Mouse (Mus musculus) heart, postnatal 0 days (tissue): ENCODE measurements at regions not wholly inside any gene's neighbourhood (a gene's known extent, or its start where the extent isn't known, plus 50 kb on each side); places are given as distances from the start of the nearest gene placed in this dataset.

ENCODE experiments used
- ATAC-seq: fragments of 200-750 bp; cut with Nextera tagmentation; 2 replicates; pipeline ENCODE4 v1.8.0; 2017; ENCODE audit warnings: low read depth, moderate number of reproducible peaks, moderate library complexity; ENCODE audit not compliant: insufficient read depth
- DNase-seq: peaks from one replicate; pipeline ENCODE4 v3.0.0-alpha.2; 2016; ENCODE audit warnings: low spot score
- H3K27ac ChIP-seq: fragments of 300-500 bp; sonication (generic); 2 replicates; pipeline ENCODE4 v1.5.1; 2014; ENCODE audit warnings: low read depth, mild to moderate bottlenecking
- H3K27me3 ChIP-seq: fragments of 300-500 bp; sonication (generic); 2 replicates; pipeline ENCODE4 v1.6.1; 2014; ENCODE audit warnings: low read length, mixed read lengths; ENCODE audit not compliant: control insufficient read depth, insufficient read depth
- H3K36me3 ChIP-seq: fragments of 300-500 bp; sonication (generic); replicated peaks from 2 replicates; pipeline ENCODE4 v1.6.1; 2014; ENCODE audit warnings: low read length, mixed read lengths; ENCODE audit not compliant: control insufficient read depth, insufficient read depth
- H3K4me1 ChIP-seq: fragments of 300-500 bp; sonication (generic); 2 replicates; pipeline ENCODE4 v1.6.1; 2014; ENCODE audit warnings: antibody characterized with exemption; ENCODE audit not compliant: control insufficient read depth, insufficient read depth
- H3K4me2 ChIP-seq: fragments of 300-500 bp; sonication (generic); 2 replicates; pipeline ENCODE4 v1.6.1; 2014; ENCODE audit warnings: low read depth, mild to moderate bottlenecking, low read length, moderate library complexity
- H3K4me3 ChIP-seq: fragments of 300-500 bp; sonication (generic); 2 replicates; pipeline ENCODE4 v1.5.1; 2014; ENCODE audit warnings: low read depth, low read length
- H3K9ac ChIP-seq: fragments of 300-500 bp; sonication (generic); replicated peaks from 2 replicates; pipeline ENCODE4 v1.6.1; 2014; ENCODE audit warnings: low read depth, low read length, mixed read lengths
- H3K9me3 ChIP-seq: fragments of 300-500 bp; sonication (generic); replicated peaks from 2 replicates; pipeline ENCODE4 v1.6.1; 2016; ENCODE audit warnings: low read length; ENCODE audit not compliant: control insufficient read depth
- CTCF ChIP-seq: IDR thresholded peaks from 2 replicates; pipeline ENCODE4 v1.5.1; 2016; ENCODE audit warnings: antibody characterized with exemption, control low read depth, low read depth
- EP300 ChIP-seq: IDR thresholded peaks from 2 replicates; pipeline ENCODE4 v1.6.1; 2016; ENCODE audit warnings: antibody characterized with exemption, low read depth
- WGBS: fragments of 180-500 bp; shearing (Covaris S2); extraction: QIAGEN DNeasy Blood & Tissue Kit; methylation state at CpG from one replicate; pipeline ENCODE4 v1.1.7; 2014; 5-methylcytosine and 5-hydroxymethylcytosine counted together

DNA sequence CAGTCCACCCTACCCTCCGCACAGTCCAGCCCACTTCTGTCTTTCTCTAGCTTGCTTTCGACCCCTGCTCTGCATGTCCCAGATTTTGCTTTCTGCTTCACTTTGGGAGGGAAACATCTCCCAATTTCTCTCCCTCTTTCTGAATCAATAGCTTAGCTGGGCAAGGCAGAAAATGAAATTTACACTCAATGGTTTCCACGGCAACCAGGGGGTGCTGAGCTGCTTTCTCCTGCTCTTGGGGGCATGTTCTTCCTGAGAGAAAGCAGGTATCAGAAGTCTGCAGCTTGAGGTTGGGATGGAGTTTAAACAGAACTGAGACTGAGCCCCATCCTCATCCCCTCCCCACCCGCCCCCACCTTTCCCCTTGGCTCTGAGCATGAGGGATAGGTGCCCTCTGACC is 82.1 kb downstream of the Tpra1 start:
- no peaks in the 10 kb centered on the region for H3K27me3 ChIP-seq
- H3K9me3 ChIP-seq: no peaks in the 10 kb centered on the region
- H3K4me1 ChIP-seq: no peaks in the 10 kb centered on the region
- TF ChIP-seq EP300 (no peak), CTCF (no peak)
- H3K36me3 ChIP-seq: no peaks in the 10 kb centered on the region
- H3K4me3 ChIP-seq: no peak overlapping the region
- no peak for DNase-seq
- no peak for ATAC-seq
- 80% methylated on average over 4 of the region's 4 CpGs for WGBS
- H3K9ac ChIP-seq: no peak overlapping the region
- no peak overlapping the region for H3K4me2 ChIP-seq
- no peak overlapping the region for H3K27ac ChIP-seq

DNA sequence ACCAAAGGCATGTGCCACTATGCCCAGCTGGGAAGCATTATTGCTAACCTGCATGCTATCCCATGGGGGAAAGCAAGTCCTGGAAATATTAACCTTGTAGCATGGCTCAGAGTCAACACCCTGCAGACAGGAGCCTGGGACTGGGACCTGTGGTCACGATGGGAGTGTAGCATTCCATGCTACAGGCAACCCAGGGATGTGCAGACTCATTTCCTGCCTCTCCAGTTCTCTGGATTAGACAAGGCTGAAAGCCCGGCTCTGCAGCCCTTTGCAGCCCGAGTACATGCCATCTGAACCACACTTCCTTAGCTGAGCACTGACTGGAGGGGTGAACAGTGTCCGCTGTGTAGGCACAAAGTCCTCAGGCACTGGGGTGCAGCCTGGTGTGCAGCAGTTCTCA is 82.8 kb downstream of the Tpra1 start:
- DNase-seq (no peak), ATAC-seq (no peak)
- H3K9ac ChIP-seq: no peak overlapping the region
- WGBS: 53% methylated on average over 4 of the region's 4 CpGs
- no peak overlapping the region for H3K4me2 ChIP-seq
- no peak overlapping the region for H3K4me3 ChIP-seq
- no peak for TF ChIP-seq EP300
- TF ChIP-seq CTCF: no peak
- H3K27me3 ChIP-seq: no peaks in the 10 kb centered on the region
- H3K4me1 ChIP-seq: no peaks in the 10 kb centered on the region
- H3K27ac ChIP-seq: no peak overlapping the region
- H3K36me3 ChIP-seq: no peaks in the 10 kb centered on the region
- H3K9me3 ChIP-seq: no peaks in the 10 kb centered on the region

DNA sequence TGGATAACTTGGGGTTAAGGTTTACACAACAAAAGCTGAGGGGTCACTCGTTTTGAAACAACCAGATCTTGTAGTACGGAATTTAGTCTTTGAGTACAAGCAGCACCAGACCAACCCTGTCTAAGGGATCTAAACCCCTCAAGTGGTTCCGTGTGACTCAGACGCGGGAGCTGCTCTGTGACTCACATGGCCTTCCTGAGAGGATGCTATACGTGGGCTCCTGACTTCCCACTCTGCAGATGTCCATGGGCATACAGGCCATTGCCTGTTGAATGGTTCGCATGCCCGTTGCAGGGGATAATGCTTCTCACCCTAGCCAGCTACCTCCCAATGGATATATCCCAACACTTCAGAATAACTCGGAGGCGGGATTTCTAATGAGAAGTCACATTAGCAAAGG is 86.5 kb downstream of the Tpra1 start:
- Histone ChIP-seq H3K4me2 (no peak overlapping the region), H3K9me3 (no peaks in the 10 kb centered on the region), H3K4me1 (peaks cover 4% of the 10 kb centered on the region; the same call in 1 of the 2 replicates), H3K27me3 (no peaks in the 10 kb centered on the region), H3K4me3 (no peak overlapping the region), H3K27ac (no peak overlapping the region), H3K9ac (no peak overlapping the region), H3K36me3 (no peaks in the 10 kb centered on the region)
- DNase-seq (no peak), ATAC-seq (no peak)
- WGBS: 88% methylated on average over 10 of the region's 10 CpGs
- TF ChIP-seq CTCF: no peak
- no peak for TF ChIP-seq EP300

GRCm38 (mm10) chr6:88989617-88990299 is 87.7 kb downstream of the Tpra1 start:
- DNase-seq: no peak
- H3K4me3 ChIP-seq: no peak overlapping the region
- 48% methylated on average over 6 of the region's 6 CpGs for WGBS
- peaks cover 4% of the 10 kb centered on the region; the same call in 1 of the 2 replicates for H3K4me1 ChIP-seq
- ATAC-seq: no peak
- no peak overlapping the region for H3K4me2 ChIP-seq
- no peak for TF ChIP-seq CTCF
- no peak for TF ChIP-seq EP300
- no peaks in the 10 kb centered on the region for H3K9me3 ChIP-seq
- H3K36me3 ChIP-seq: no peaks in the 10 kb centered on the region
- H3K9ac ChIP-seq: no peak overlapping the region
- no peak overlapping the region for H3K27ac ChIP-seq
- H3K27me3 ChIP-seq: no peaks in the 10 kb centered on the region

DNA sequence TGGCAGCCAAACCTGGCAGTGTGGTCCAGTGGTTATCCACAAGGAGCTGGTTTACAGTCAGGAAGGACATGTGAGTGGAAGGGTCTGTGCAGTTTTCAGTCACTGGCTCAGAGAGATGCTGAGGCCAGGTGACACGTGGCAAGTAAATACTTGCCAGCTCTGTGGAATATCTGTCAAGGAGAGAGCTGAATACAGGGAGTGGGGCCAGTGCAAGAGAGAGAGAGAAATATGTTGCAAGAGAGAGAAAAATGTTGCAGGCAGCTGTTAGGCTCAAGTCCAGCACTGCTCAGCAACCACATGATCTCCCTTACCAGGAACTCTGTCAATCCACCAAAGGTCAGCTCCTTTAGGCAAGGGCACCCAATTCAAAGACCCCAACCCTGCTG is 88.2 kb downstream of the Tpra1 start:
- peak; percentile 53 for DNase-seq

GRCm38 (mm10) chr6:88995077-88995476 is 93.0 kb downstream of the Tpra1 start:
- no peak overlapping the region for H3K27ac ChIP-seq
- no peaks in the 10 kb centered on the region for H3K9me3 ChIP-seq
- no peak for DNase-seq
- 78% methylated on average over 3 of the region's 3 CpGs for WGBS
- H3K27me3 ChIP-seq: no peaks in the 10 kb centered on the region
- no peak overlapping the region for H3K4me2 ChIP-seq
- H3K36me3 ChIP-seq: no peaks in the 10 kb centered on the region
- peaks cover 4% of the 10 kb centered on the region; the same call in 1 of the 2 replicates for H3K4me1 ChIP-seq
- no peak for ATAC-seq
- TF ChIP-seq EP300 (no peak), CTCF (no peak)
- H3K4me3 ChIP-seq: no peak overlapping the region
- no peak overlapping the region for H3K9ac ChIP-seq

More for the DNA sequence above, 88.2 kb downstream of the Tpra1 start:
- no peak overlapping the region for H3K27ac ChIP-seq
- H3K9ac ChIP-seq: no peak overlapping the region
- H3K27me3 ChIP-seq: no peaks in the 10 kb centered on the region
- H3K9me3 ChIP-seq: no peaks in the 10 kb centered on the region
- WGBS: 14% methylated on average over 1 of the region's 1 CpGs
- no peaks in the 10 kb centered on the region for H3K36me3 ChIP-seq
- no peak overlapping the region for H3K4me2 ChIP-seq
- ATAC-seq: peak; percentile 67
- TF ChIP-seq EP300 (no peak), CTCF (no peak)
- H3K4me3 ChIP-seq: no peak overlapping the region
- peaks cover 4% of the 10 kb centered on the region; the same call in 1 of the 2 replicates for H3K4me1 ChIP-seq
